Mouse (Mus musculus): ENCODE measurements around the gene Ppp1r1b. TPM values are rescaled to one million over a fixed set of nuclear protein-coding genes. Genes with fewer than 3 reads are reported as not detected.

Gene Ppp1r1b
- polyA plus RNA-seq, 1 experiment: 0.02 TPM

DNA sequence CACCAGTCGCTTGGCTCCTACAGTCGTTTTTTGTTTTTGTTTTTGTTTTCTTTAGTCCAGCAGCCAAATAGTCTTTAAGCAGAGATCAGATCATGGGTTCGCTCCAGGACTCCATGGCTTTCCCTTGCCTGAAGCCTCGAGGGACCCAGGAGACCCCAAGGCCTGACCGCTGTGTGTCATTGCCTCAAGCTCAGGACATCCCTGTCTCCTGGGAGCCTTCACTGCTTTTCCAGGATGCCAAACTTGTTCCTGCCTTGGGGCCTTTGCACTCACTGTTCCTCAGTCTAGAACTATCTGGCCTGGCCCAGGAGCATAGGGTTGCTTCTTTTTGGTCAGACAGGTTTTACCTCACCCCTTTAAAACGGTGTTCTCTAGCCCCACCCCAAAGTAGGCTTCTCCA is 58.4 kb downstream of the Ppp1r1b start:
- Histone ChIP-seq H3K4me3 (replicated peaks) (no peak overlapping the region), H3K36me3 (ENCODE audit: control insufficient read depth) (no peaks in the 10 kb centered on the region), H3K4me1 (ENCODE audit: control insufficient read depth) (no peaks in the 10 kb centered on the region), H3K9me3 (ENCODE audit: control insufficient read depth, low read length) (no peaks in the 10 kb centered on the region), H3K27me3 (ENCODE audit: control insufficient read depth) (peaks cover 50% of the 10 kb centered on the region)
- TF ChIP-seq GATA1 (IDR thresholded peaks at IDR 0.05; ENCODE audit: low read length) (no peak), TAL1 (IDR thresholded peaks at IDR 0.05; ENCODE audit: low read length) (no peak)

Other genes with a start within 250 kb of the Ppp1r1b start
- 0.25 and 0.28 TPM in 2 replicates for gene Fbxl20, start 198.0 kb upstream of the Ppp1r1b start, polyA plus RNA-seq (2012)
- 1.0 and 1.1 TPM in 2 replicates for gene Med1, start 155.1 kb upstream of the Ppp1r1b start, polyA plus RNA-seq (2012)
- 1.6 and 1.8 TPM in 2 replicates for gene Cdk12, start 145.3 kb upstream of the Ppp1r1b start, polyA plus RNA-seq (2012)
- gene Neurod2, start 18.8 kb upstream of the Ppp1r1b start, polyA plus RNA-seq (2012): not detected in 2 replicates
- 1.2 and 1.7 TPM in 2 replicates for gene Stard3, start 10.0 kb downstream of the Ppp1r1b start, polyA plus RNA-seq (2012)
- not detected in 2 replicates for gene Tcap, start 35.4 kb downstream of the Ppp1r1b start, polyA plus RNA-seq (2012)
- gene Pnmt, start 38.0 kb downstream of the Ppp1r1b start, polyA plus RNA-seq (2012): not detected in 2 replicates
- 0.91 and 1.1 TPM in 2 replicates for gene Pgap3, start 52.1 kb downstream of the Ppp1r1b start, polyA plus RNA-seq (2012)
- 0.01 TPM in 1 of 2 replicates, not detected in the other for gene Erbb2, start 64.1 kb downstream of the Ppp1r1b start, polyA plus RNA-seq (2012)
- gene Mien1, start 90.6 kb downstream of the Ppp1r1b start, polyA plus RNA-seq (2012): 3.1 and 4.4 TPM in 2 replicates
- 0.11 and 0.13 TPM in 2 replicates for gene Grb7, start 98.0 kb downstream of the Ppp1r1b start, polyA plus RNA-seq (2012)
- gene Ikzf3, start 197.6 kb downstream of the Ppp1r1b start, polyA plus RNA-seq (2012): not detected in 2 replicates
- gene Zpbp2, start 202.7 kb downstream of the Ppp1r1b start, polyA plus RNA-seq (2012): 0.08 and 0.09 TPM in 2 replicates
- gene Ormdl3, start 239.0 kb downstream of the Ppp1r1b start, polyA plus RNA-seq (2012): 13.5 and 13.6 TPM in 2 replicates
- gene Lrrc3c, start 249.9 kb downstream of the Ppp1r1b start, polyA plus RNA-seq (2012): not detected in 2 replicates

All from erythroblast, embryonic 14.5 days (primary cell).